Mouse (Mus musculus) neural tube, embryonic 15.5 days (tissue): ENCODE data around the gene 1700016K19Rik. TPM values are rescaled to one million over a fixed set of nuclear protein-coding genes. Genes with fewer than 3 reads are reported as not detected.
"Not testable (repeated sequence)": the region's sequence is repeated elsewhere in the genome, so short reads cannot be mapped to it uniquely, and the experiment has no call there.

Experiments
- ATAC-seq: fragments of 200-750 bp; cut with Nextera tagmentation; 2 replicates; pipeline ENCODE4 v1.8.0; 2017; ENCODE audit warnings: mild to moderate bottlenecking, moderate TSS enrichment, moderate library complexity; ENCODE audit not compliant: low FRiP score
- H3K27ac ChIP-seq: fragments of 300-500 bp; sonication (generic); replicated peaks from 2 replicates; pipeline ENCODE4 v1.5.1; 2015; ENCODE audit warnings: mild to moderate bottlenecking, inconsistent platforms
- H3K27me3 ChIP-seq: fragments of 300-500 bp; sonication (generic); replicated peaks from 2 replicates; pipeline ENCODE4 v1.6.1; 2015; ENCODE audit warnings: inconsistent platforms
- H3K36me3 ChIP-seq: fragments of 300-500 bp; sonication (generic); 2 replicates; pipeline ENCODE4 v1.6.1; 2015; ENCODE audit warnings: inconsistent platforms
- H3K4me1 ChIP-seq: fragments of 300-500 bp; sonication (generic); 2 replicates; pipeline ENCODE4 v1.6.1; 2015; ENCODE audit warnings: inconsistent platforms
- H3K4me2 ChIP-seq: fragments of 300-500 bp; sonication (generic); 2 replicates; pipeline ENCODE4 v1.6.1; 2015; ENCODE audit warnings: inconsistent platforms, mild to moderate bottlenecking, moderate library complexity
- H3K4me3 ChIP-seq: fragments of 300-500 bp; sonication (generic); replicated peaks from 2 replicates; pipeline ENCODE4 v1.5.1; 2015; ENCODE audit warnings: mild to moderate bottlenecking, inconsistent platforms
- H3K9ac ChIP-seq: fragments of 300-500 bp; sonication (generic); replicated peaks from 2 replicates; pipeline ENCODE4 v1.6.1; 2015; ENCODE audit warnings: mild to moderate bottlenecking, inconsistent platforms
- H3K9me3 ChIP-seq: fragments of 300-500 bp; sonication (generic); replicated peaks from 2 replicates; pipeline ENCODE4 v1.6.1; 2016; ENCODE audit warnings: inconsistent platforms
- WGBS: fragments of 180-500 bp; shearing (Covaris S2); methylation state at CpG from one replicate; pipeline ENCODE4 v1.1.7; 2015; ENCODE audit warnings: mixed read lengths; 5-methylcytosine and 5-hydroxymethylcytosine counted together
- polyA plus RNA-seq: library from polyadenylated mRNA; unstranded; fragments of >200 nt; fragmentation: Nextera tagmentation; extraction: Ambion mirVana; gene quantifications from 2 replicates; pipeline ENCODE4 v1.2.1, GENCODE M21; 2015

1700016K19Rik gene
- polyA plus RNA-seq, 1 experiment from 2014 or later: 3.3 TPM

GRCm38 (mm10) chr11:75990965-75991835, 8.5 kb upstream of the 1700016K19Rik start:
- H3K27ac ChIP-seq: no peak overlapping the region
- no peaks in the 10 kb centered on the region for H3K9me3 ChIP-seq
- H3K4me1 ChIP-seq: no peaks in the 10 kb centered on the region
- no peak overlapping the region for H3K4me2 ChIP-seq
- no peak overlapping the region for H3K4me3 ChIP-seq
- no peak for ATAC-seq
- no peaks in the 10 kb centered on the region for H3K36me3 ChIP-seq
- no peaks in the 10 kb centered on the region for H3K27me3 ChIP-seq
- WGBS: 82% methylated on average over 15 of the region's 15 CpGs
- H3K9ac ChIP-seq: no peak overlapping the region

DNA sequence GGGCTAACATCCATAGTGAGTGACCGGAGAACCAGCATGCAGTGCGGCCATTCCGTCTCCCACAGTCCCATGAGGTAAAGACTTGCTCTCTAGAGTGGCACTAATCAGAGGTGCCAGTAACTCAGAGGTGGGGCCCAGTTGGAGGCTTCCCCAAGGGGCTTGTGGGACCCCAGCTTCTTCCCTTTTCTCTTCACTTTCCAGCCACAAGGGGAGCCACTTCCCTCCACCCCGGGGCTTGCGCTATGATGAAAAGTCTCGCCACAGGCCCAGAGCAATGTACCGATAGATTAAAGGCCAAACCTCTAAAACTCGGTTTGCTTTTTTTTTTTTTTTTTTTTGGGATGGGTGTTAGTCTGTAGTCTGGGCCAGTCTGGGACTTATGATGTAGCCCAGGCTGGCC, 7.8 kb upstream of the 1700016K19Rik start:
- Histone ChIP-seq H3K4me2 (no peak overlapping the region), H3K27ac (no peak overlapping the region), H3K27me3 (no peaks in the 10 kb centered on the region), H3K4me3 (no peak overlapping the region), H3K4me1 (no peaks in the 10 kb centered on the region), H3K36me3 (no peaks in the 10 kb centered on the region), H3K9me3 (no peaks in the 10 kb centered on the region), H3K9ac (no peak overlapping the region)
- ATAC-seq: no peak
- WGBS: 97% methylated on average over 8 of the region's 8 CpGs

DNA sequence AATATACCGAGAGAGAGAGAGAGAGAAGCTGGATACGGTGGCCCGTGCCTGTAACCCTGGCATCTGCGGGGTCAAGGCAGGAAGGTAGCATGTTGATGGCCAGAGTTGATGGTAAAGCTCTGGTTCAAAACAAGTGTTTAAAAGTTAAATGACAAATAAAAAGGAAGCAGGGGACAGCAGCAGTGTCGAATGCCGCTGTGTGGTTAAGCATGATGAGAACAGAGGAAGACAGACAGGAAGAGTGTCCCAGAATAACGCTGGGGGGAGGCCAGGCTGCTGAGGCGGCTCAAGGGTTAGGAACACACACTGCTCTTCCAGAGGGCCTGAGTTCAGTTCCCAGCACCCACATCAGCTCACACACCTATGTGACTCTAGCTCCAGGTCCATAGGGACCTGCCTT, 7.2 kb upstream of the 1700016K19Rik start:
- 86% methylated on average over 8 of the region's 8 CpGs for WGBS

DNA sequence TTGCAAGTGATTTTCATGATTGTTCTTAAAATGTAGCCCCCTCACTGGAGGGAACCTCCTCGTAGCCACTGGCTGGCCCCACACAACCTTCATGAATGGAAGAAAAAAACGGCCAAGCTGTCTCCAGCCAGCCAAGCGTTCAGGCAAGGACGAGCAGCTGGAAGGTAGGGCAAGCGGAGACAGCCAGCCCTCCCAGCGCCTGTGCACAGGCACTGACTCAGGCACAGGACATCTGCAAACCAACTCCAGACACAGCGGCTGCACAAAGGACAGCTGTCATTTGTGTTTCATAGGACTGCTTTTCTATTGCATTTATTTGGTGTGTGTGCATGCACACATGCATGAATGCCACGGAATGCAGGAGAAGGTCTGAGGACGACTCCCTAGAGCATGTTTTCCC, 5.4 kb upstream of the 1700016K19Rik start:
- H3K4me2 ChIP-seq: no peak overlapping the region
- H3K4me1 ChIP-seq: no peaks in the 10 kb centered on the region
- H3K9ac ChIP-seq: no peak overlapping the region
- WGBS: 52% methylated on average over 9 of the region's 9 CpGs
- H3K36me3 ChIP-seq: no peaks in the 10 kb centered on the region
- H3K9me3 ChIP-seq: no peaks in the 10 kb centered on the region
- no peak for ATAC-seq
- no peak overlapping the region for H3K4me3 ChIP-seq
- no peak overlapping the region for H3K27ac ChIP-seq
- H3K27me3 ChIP-seq: no peaks in the 10 kb centered on the region

More for the DNA sequence above, 7.2 kb upstream of the 1700016K19Rik start:
- no peaks in the 10 kb centered on the region for H3K4me1 ChIP-seq
- no peak overlapping the region for H3K4me3 ChIP-seq
- H3K4me2 ChIP-seq: no peak overlapping the region
- no peaks in the 10 kb centered on the region for H3K9me3 ChIP-seq
- no peak for ATAC-seq
- no peaks in the 10 kb centered on the region for H3K36me3 ChIP-seq
- no peaks in the 10 kb centered on the region for H3K27me3 ChIP-seq
- no peak overlapping the region for H3K9ac ChIP-seq
- H3K27ac ChIP-seq: no peak overlapping the region

DNA sequence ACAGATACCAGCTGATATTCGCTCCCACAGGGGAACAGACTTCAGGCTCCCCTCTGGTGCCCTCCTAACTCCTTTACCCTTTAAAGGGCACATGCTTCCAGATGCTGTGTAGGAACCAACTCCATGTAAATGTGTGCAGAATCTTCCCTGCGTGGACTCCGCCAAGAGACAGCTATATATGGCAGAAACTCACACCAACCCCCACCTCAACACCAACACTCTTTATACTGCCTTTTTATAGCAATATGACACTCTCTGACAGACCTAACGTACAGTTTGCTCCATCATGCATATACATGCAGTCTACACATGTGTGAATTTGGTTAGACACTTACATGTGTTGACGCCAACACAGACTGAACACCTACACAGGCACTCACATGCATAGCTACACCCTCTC, 989 bp downstream of the 1700016K19Rik start:
- ATAC-seq: no peak
- H3K9ac ChIP-seq: no peak overlapping the region
- 79% methylated on average over 5 of the region's 5 CpGs for WGBS
- no peaks in the 10 kb centered on the region for H3K9me3 ChIP-seq
- H3K4me2 ChIP-seq: no peak overlapping the region
- H3K4me1 ChIP-seq: peaks cover 3% of the 10 kb centered on the region; the same call in 1 of the 2 replicates
- no peaks in the 10 kb centered on the region for H3K36me3 ChIP-seq
- H3K27me3 ChIP-seq: 0 out of 2 replicates have a peak, but pooled peaks cover 9% of the 10 kb centered on the region
- no peak overlapping the region for H3K27ac ChIP-seq
- no peak overlapping the region for H3K4me3 ChIP-seq

DNA sequence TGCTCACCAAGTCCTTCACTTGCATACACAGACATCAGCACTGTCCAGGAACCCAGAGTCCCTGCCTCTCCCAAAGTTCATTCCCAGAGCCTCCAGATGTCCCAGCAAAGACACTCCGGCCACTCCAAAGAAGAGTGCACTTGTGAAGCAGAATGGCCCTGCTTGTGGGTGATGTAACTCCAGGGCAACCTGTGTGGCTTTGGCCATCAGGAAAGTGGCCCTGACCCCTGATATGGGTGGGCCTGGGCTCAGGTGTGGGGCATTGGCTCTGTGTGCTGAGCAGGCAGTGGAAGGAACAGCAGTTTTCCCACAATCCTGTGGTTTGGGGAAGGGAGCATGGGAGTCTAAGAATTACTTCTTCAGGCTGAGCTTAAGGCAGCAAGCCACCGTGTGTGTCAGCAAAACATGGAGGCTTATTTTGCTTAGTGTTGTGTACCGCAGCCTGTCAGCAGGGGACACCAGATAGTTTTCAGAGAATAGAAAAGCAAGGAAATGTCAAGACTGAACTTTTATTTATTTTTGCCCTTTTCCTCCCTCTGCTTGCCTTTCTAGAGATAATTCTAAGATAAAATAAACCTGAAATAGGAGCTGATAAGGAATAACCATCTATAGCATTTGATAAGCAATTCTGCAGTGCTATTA, 1.6 kb downstream of the 1700016K19Rik start:
- WGBS: 57% methylated on average over 3 of the region's 3 CpGs
- H3K9ac ChIP-seq: no peak overlapping the region
- H3K4me2 ChIP-seq: no peak overlapping the region
- H3K27ac ChIP-seq: no peak overlapping the region
- H3K4me1 ChIP-seq: peaks cover 3% of the 10 kb centered on the region; the same call in 1 of the 2 replicates
- 0 out of 2 replicates have a peak, but pooled peaks cover 9% of the 10 kb centered on the region for H3K27me3 ChIP-seq
- H3K9me3 ChIP-seq: no peaks in the 10 kb centered on the region
- no peak for ATAC-seq
- H3K36me3 ChIP-seq: no peaks in the 10 kb centered on the region
- H3K4me3 ChIP-seq: no peak overlapping the region

GRCm38 (mm10) chr11:76004276-76004675, 4.6 kb downstream of the 1700016K19Rik start:
- not testable (repeated sequence) for H3K27me3 ChIP-seq, H3K4me3 ChIP-seq, H3K36me3 ChIP-seq, H3K27ac ChIP-seq, H3K9me3 ChIP-seq, H3K4me1 ChIP-seq, H3K9ac ChIP-seq, H3K4me2 ChIP-seq, ATAC-seq
- whole genome bisulfite sequencing: 93% methylated on average over 7 of the region's 7 CpGs

- H3K27me3 ChIP-seq: no peaks in the 10 kb centered on the region
- H3K4me2 ChIP-seq: no peak overlapping the region
- no peak for ATAC-seq
- WGBS: 81% methylated on average over 2 of the region's 2 CpGs
- no peaks in the 10 kb centered on the region for H3K9me3 ChIP-seq
- no peak overlapping the region for H3K4me3 ChIP-seq
- H3K27ac ChIP-seq: no peak overlapping the region
- H3K4me1 ChIP-seq: no peaks in the 10 kb centered on the region
- H3K9ac ChIP-seq: no peak overlapping the region
- no peaks in the 10 kb centered on the region for H3K36me3 ChIP-seq
Measured at GRCm38 (mm10) chr11:76008162-76008561, 8.4 kb downstream of the 1700016K19Rik start.

GRCm38 (mm10) chr11:76009101-76009500, 9.4 kb downstream of the 1700016K19Rik start:
- H3K4me1 ChIP-seq: no peaks in the 10 kb centered on the region
- no peak overlapping the region for H3K4me2 ChIP-seq
- no peaks in the 10 kb centered on the region for H3K36me3 ChIP-seq
- H3K27ac ChIP-seq: no peak overlapping the region
- no peak for ATAC-seq
- H3K9me3 ChIP-seq: no peaks in the 10 kb centered on the region
- no peak overlapping the region for H3K9ac ChIP-seq
- no peaks in the 10 kb centered on the region for H3K27me3 ChIP-seq
- no peak overlapping the region for H3K4me3 ChIP-seq
- WGBS: 77% methylated on average over 6 of the region's 6 CpGs

DNA sequence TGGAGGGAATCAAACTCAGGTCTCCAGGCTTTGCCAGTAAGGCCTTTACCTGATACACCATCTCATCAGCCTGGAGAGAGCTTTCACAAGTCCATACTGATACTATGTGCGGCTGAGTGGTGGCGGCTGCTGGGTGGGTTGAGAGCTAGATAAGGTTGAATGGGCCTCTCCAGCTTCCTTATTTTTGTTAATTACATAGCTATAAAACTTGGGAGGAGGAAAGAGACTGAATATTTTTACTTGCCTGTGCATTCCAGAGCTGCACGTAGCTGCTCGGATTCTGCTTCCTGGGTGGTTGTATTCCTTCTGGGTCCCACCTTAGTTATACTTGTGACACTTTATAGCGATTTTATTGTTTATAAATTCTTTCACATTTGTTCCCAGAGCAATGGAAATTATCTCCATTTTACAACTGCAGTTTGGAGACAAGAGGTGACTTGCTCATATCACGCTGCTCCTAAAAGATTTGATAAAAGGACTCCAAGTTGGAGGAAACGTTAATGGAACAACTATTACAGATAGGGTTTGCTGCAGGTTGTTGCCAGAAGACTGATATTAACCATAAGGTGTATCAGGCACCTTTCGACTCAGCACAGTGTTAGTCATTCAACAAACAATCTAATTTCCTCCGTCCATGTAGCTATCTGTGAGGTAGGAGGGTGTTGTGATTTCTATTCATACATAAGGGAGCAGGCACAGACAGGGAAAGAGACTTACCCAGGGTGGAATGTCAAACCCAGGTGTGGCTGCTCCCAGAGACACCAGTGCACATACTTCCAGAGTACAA, 11.3 kb downstream of the 1700016K19Rik start:
- no peak for ATAC-seq
- Histone ChIP-seq H3K27ac (no peak overlapping the region), H3K4me1 (no peaks in the 10 kb centered on the region), H3K4me2 (no peak overlapping the region), H3K9me3 (no peaks in the 10 kb centered on the region), H3K27me3 (no peaks in the 10 kb centered on the region), H3K36me3 (no peaks in the 10 kb centered on the region), H3K9ac (no peak overlapping the region), H3K4me3 (no peak overlapping the region)
- 84% methylated on average over 9 of the region's 9 CpGs for WGBS

- H3K27ac ChIP-seq: no peak overlapping the region
- no peak overlapping the region for H3K4me3 ChIP-seq
- H3K4me1 ChIP-seq: no peaks in the 10 kb centered on the region
- H3K9me3 ChIP-seq: no peaks in the 10 kb centered on the region
- H3K9ac ChIP-seq: no peak overlapping the region
- no peak for ATAC-seq
- WGBS: 89% methylated on average over 6 of the region's 6 CpGs
- no peaks in the 10 kb centered on the region for H3K36me3 ChIP-seq
- no peaks in the 10 kb centered on the region for H3K27me3 ChIP-seq
- H3K4me2 ChIP-seq: no peak overlapping the region
Measured at GRCm38 (mm10) chr11:76015251-76015650, 15.5 kb downstream of the 1700016K19Rik start.
